Mouse (Mus musculus) layer of hippocampus, postnatal 25 days (tissue): Measurements from ENCODE around the gene Cox6a2. TPM values are rescaled to one million over a fixed set of nuclear protein-coding genes. Genes with fewer than 3 reads are reported as not detected.

Experiments used
- total RNA-seq, 2 experiments: library from RNA; stranded (reverse); gene quantifications; 2 replicates each; pipeline ENCODE4 v1.2.3; 2021

The Cox6a2 gene
- total RNA-seq, 2 experiments from 2014 or later = 2.7 to 4.4 TPM

Other genes with a start within 250 kb of the Cox6a2 start
- gene Fus, start 238.9 kb downstream of the Cox6a2 start, total RNA-seq = 100 to 1,000 TPM; 270 to 376 TPM
- 1 to 10 TPM; 1.4 to 3.4 TPM for gene Pycard, start 212.5 kb downstream of the Cox6a2 start, total RNA-seq
- gene Trim72, start 202.4 kb downstream of the Cox6a2 start, total RNA-seq = under 1 TPM; 0.21 to 0.25 TPM
- 10 to 100 TPM; 13.1 to 13.9 TPM for gene Itgam, start 143.7 kb downstream of the Cox6a2 start, total RNA-seq
- not detected for gene Gm49368, start 143.7 kb downstream of the Cox6a2 start, total RNA-seq
- gene Itgax, start 76.8 kb downstream of the Cox6a2 start, total RNA-seq = under 1 TPM; 0.09 to 0.20 TPM
- 1 to 10 TPM in 1 of 2 experiments, under 1 TPM in 1; 0.79 to 1.5 TPM for gene Itgad, start 52.0 kb downstream of the Cox6a2 start, total RNA-seq
- 10 to 100 TPM; 12.4 to 13.2 TPM for gene Armc5, start 31.0 kb upstream of the Cox6a2 start, total RNA-seq
- 1 to 10 TPM; 3.6 to 3.9 TPM for gene 9130023H24Rik, start 31.6 kb upstream of the Cox6a2 start, total RNA-seq
- 10 to 100 TPM; 16.3 to 20.4 TPM for gene Tgfb1i1, start 40.4 kb upstream of the Cox6a2 start, total RNA-seq
- not detected for gene Slc5a2, start 59.3 kb upstream of the Cox6a2 start, total RNA-seq
- gene BC017158, start 91.8 kb upstream of the Cox6a2 start, total RNA-seq = 10 to 100 TPM; 24.1 to 24.6 TPM
- 10 to 100 TPM; 42.3 to 48.8 TPM for gene Rgs10, start 212.4 kb upstream of the Cox6a2 start, total RNA-seq